Comparison of ENCODE assay signal across 8 mouse cellular contexts in genomic region chr1:66700149-66700692, GRCm38 (mm10). TPM values are rescaled to one million over a fixed set of nuclear protein-coding genes. Genes with fewer than 3 reads are reported as not detected.
A peak's percentile ranks its signal among the peaks of the same experiment; 100 is the strongest.
DNase-seq lines count a peak whose midpoint lies in the region; ATAC-seq and TF ChIP-seq lines count a peak whose summit lies in the region.

No protein-coding gene starts in this region.

- no peaks in the 10 kb centered on the region for H3K27me3 ChIP-seq in heart, embryonic 14.5 days (ENCODE audit: control insufficient read depth, insufficient read depth, low read length)
- H3K27me3 ChIP-seq in hindbrain, postnatal 0 days (ENCODE audit: insufficient read depth, low read length) = no peaks in the 10 kb centered on the region
- no peaks in the 10 kb centered on the region for H3K27me3 ChIP-seq in midbrain, embryonic 14.5 days (ENCODE audit: control insufficient read depth, insufficient read depth, low read length)

- H3K27ac ChIP-seq in heart, embryonic 14.5 days (replicated peaks in 1 of 2; ENCODE audit: control insufficient read depth in 1 of 2, insufficient read depth in 1 of 2, low read depth in 2 of 2, low read length in 2 of 2) = no peak overlapping the region
- H3K27ac ChIP-seq in bone marrow, adult 2 months (ENCODE audit: control insufficient read depth, insufficient read depth, low read depth, low read length, poor library complexity) = no peak overlapping the region
- peak overlapping the region; percentile 73; the same call in 1 of the 2 replicates for H3K27ac ChIP-seq in hindbrain, postnatal 0 days
- H3K27ac ChIP-seq in midbrain, embryonic 14.5 days (replicated peaks; ENCODE audit: low read depth, low read length) = 0 out of 2 replicates have a peak overlapping the region, but pooled peaks have one; percentile 41

- H3K4me3 ChIP-seq in heart, embryonic 14.5 days (ENCODE audit: control insufficient read depth in 1 of 2, insufficient read depth in 1 of 2, low read depth in 1 of 2, low read length in 2 of 2) = peak overlapping the region in 1 of 2 experiments; percentile 89; a peak in 2 of 4 replicates
- peak overlapping the region; percentile 29 for H3K4me3 ChIP-seq in bone marrow, adult 2 months (replicated peaks; ENCODE audit: control insufficient read depth, low read depth, low read length)
- H3K4me3 ChIP-seq in hindbrain, postnatal 0 days (ENCODE audit: low read length) = peak overlapping the region; percentile 93
- peak overlapping the region; percentile 87 for H3K4me3 ChIP-seq in midbrain, embryonic 14.5 days (replicated peaks; ENCODE audit: low read depth, low read length)

- H3K9ac ChIP-seq in heart, embryonic 14.5 days (ENCODE audit: low read length) = no peak overlapping the region; the same call in 1 of the 2 replicates
- H3K9ac ChIP-seq in hindbrain, postnatal 0 days (replicated peaks; ENCODE audit: low read length) = peak overlapping the region; percentile 79; the same call in 1 of the 2 replicates
- H3K9ac ChIP-seq in midbrain, embryonic 14.5 days (replicated peaks; ENCODE audit: low read length) = no peak overlapping the region

- H3K4me1 ChIP-seq in heart, embryonic 14.5 days (ENCODE audit: control insufficient read depth in 2 of 2, insufficient read depth in 2 of 2, low read length in 2 of 2) = peaks cover 6 to 13% of the 10 kb centered on the region in 2 experiments
- no peaks in the 10 kb centered on the region; the same call in 1 of the 2 replicates for H3K4me1 ChIP-seq in bone marrow, adult 2 months (ENCODE audit: control insufficient read depth, insufficient read depth, low read length)
- H3K4me1 ChIP-seq in hindbrain, postnatal 0 days (ENCODE audit: insufficient read depth, low read length) = peaks cover 9% of the 10 kb centered on the region; the same call in 1 of the 2 replicates
- peaks cover 11% of the 10 kb centered on the region for H3K4me1 ChIP-seq in midbrain, embryonic 14.5 days (ENCODE audit: control insufficient read depth, insufficient read depth, low read length)

- peak overlapping the region; percentile 68 for H3K4me2 ChIP-seq in heart, embryonic 14.5 days (ENCODE audit: low read length)
- peak overlapping the region; percentile 84 for H3K4me2 ChIP-seq in hindbrain, postnatal 0 days (ENCODE audit: low read depth, low read length)
- peak overlapping the region; percentile 73 for H3K4me2 ChIP-seq in midbrain, embryonic 14.5 days (ENCODE audit: low read length)

- no peak for TF ChIP-seq CTCF in bone marrow, adult 2 months (IDR thresholded peaks at IDR 0.05; ENCODE audit: control insufficient read depth, insufficient read depth, low read length)
- TF ChIP-seq CTCF in hindbrain, postnatal 0 days (IDR thresholded peaks at IDR 0.05; ENCODE audit: low read depth) = no peak

- ATAC-seq in heart, embryonic 14.5 days (ENCODE audit: insufficient number of reproducible peaks, insufficient read depth, low FRiP score, low read depth) = no peak
- peak; percentile 19 for ATAC-seq in hindbrain, postnatal 0 days
- ATAC-seq in midbrain, embryonic 14.5 days (ENCODE audit: low FRiP score, low TSS enrichment) = peak; percentile 43

- no peak for DNase-seq in heart, adult 11 months
- no peak for DNase-seq in hindbrain, postnatal 0 days (ENCODE audit: low spot score)
- DNase-seq in midbrain, embryonic 14.5 days = no peak
- DNase-seq in frontal cortex, postnatal 25 days (ENCODE audit: low spot score in 2 of 2) = no peak
- no peak for DNase-seq in urinary bladder, postnatal 36 days (ENCODE audit: low spot score in 2 of 2)
- no peak for DNase-seq in urinary bladder, postnatal 4 days (ENCODE audit: low spot score in 2 of 2)

- TF ChIP-seq POLR2A in bone marrow, adult 2 months (IDR thresholded peaks at IDR 0.05; ENCODE audit: borderline replicate concordance, control insufficient read depth, low read depth, low read length) = no peak

- H3K9me3 ChIP-seq in heart, embryonic 14.5 days (ENCODE audit: control insufficient read depth, low read length) = no peaks in the 10 kb centered on the region
- H3K9me3 ChIP-seq in hindbrain, postnatal 0 days (ENCODE audit: low read length) = no peaks in the 10 kb centered on the region
- H3K9me3 ChIP-seq in midbrain, embryonic 14.5 days (ENCODE audit: control insufficient read depth, low read length) = no peaks in the 10 kb centered on the region

- H3K36me3 ChIP-seq in heart, embryonic 14.5 days (ENCODE audit: control insufficient read depth, insufficient read depth, low read length) = no peaks in the 10 kb centered on the region
- H3K36me3 ChIP-seq in hindbrain, postnatal 0 days (ENCODE audit: insufficient read depth, low read length) = no peaks in the 10 kb centered on the region
- H3K36me3 ChIP-seq in midbrain, embryonic 14.5 days (ENCODE audit: control insufficient read depth, insufficient read depth, low read length) = no peaks in the 10 kb centered on the region

- 45% methylated on average over 5 of the region's 5 CpGs for WGBS in heart, embryonic 14.5 days
- WGBS in bone marrow, adult 2 months = 37% methylated on average over 5 of the region's 5 CpGs
- 39% methylated on average over 5 of the region's 5 CpGs for whole genome bisulfite sequencing in hindbrain, postnatal 0 days
- WGBS in midbrain, embryonic 14.5 days = 51% methylated on average over 5 of the region's 5 CpGs

RNA-seq across cellular contexts. Expression of gene Rpe, which starts 0.4 kb away (rescaled TPM):
- polyA plus RNA-seq in heart, embryonic 14.5 days (2014; fragmentation: Nextera tagmentation; extraction: Ambion mirVana) = 27.5 and 30.1 TPM in 2 replicates
- 14.3 and 22.6 TPM in 2 replicates for polyA plus RNA-seq in bone marrow, adult 2 months (2011; ENCODE audit: insufficient read depth, insufficient read length, low replicate concordance, missing spikeins)
- total RNA-seq in hindbrain, postnatal 0 days (2014; rRNA removed) = 42.7 and 43.0 TPM in 2 replicates
- polyA plus RNA-seq in hindbrain, postnatal 0 days (2015; fragmentation: Nextera tagmentation; extraction: Ambion mirVana) = 25.9 and 28.1 TPM in 2 replicates
- polyA plus RNA-seq in midbrain, embryonic 14.5 days (2014; fragmentation: Nextera tagmentation; extraction: Ambion mirVana) = 36.4 and 36.8 TPM in 2 replicates

Comparison
In these comparisons a context has a peak if more than half of its experiments do, and no peak if none do; other contexts are left out.
1. H3K27ac ChIP-seq: peak in hindbrain, postnatal 0 days (single experiment) and midbrain, embryonic 14.5 days (single experiment); none in heart, embryonic 14.5 days (0 of 2) and bone marrow, adult 2 months (single experiment).
2. Peak in every context shown above with its lines, with median percentiles within 50 percentile points of each other: H3K4me2 ChIP-seq.